Mouse (Mus musculus) MEL (cell line): ENCODE data around the gene Tubb5.

Experiments used
- CTCF ChIP-seq, 3 experiments: IDR thresholded peaks in 2 of 3; conservative IDR thresholded peaks in 1 of 3; 2 replicates each; pipeline ENCODE4 v1.5.1; 2011 to 2012; ENCODE audit warnings: low read length in 3 of 3, low read depth in 2 of 3, mild to moderate bottlenecking in 2 of 3, improper control_type of control experiment in 1 of 3, inconsistent platforms in 1 of 3, mixed read lengths in 1 of 3, moderate library complexity in 1 of 3; ENCODE audit not compliant: control insufficient read depth in 1 of 3, insufficient read depth in 1 of 3, poor library complexity in 1 of 3, severe bottlenecking in 1 of 3
- ELF1 ChIP-seq: IDR thresholded peaks from 2 replicates; pipeline ENCODE4 v1.6.1; 2014; ENCODE audit warnings: low read depth, mild to moderate bottlenecking, inconsistent platforms, low read length, improper control_type of control experiment, moderate library complexity
- EP300 ChIP-seq, 2 experiments: IDR thresholded peaks; 2 replicates each; pipeline ENCODE4 v1.6.1; 2011; ENCODE audit warnings: improper control_type of control experiment in 2 of 2, low read length in 2 of 2, low read depth in 1 of 2, mild to moderate bottlenecking in 1 of 2
- GABPA ChIP-seq: IDR thresholded peaks from 2 replicates; pipeline ENCODE4 v1.6.1; 2012; ENCODE audit warnings: low read depth, mild to moderate bottlenecking, inconsistent platforms, low read length, improper control_type of control experiment, moderate library complexity
- GATA1 ChIP-seq: IDR thresholded peaks from 2 replicates; pipeline ENCODE4 v1.6.1; 2011; ENCODE audit warnings: low read depth, low read length, improper control_type of control experiment
- HCFC1 ChIP-seq: IDR thresholded peaks from 2 replicates; pipeline ENCODE4 v1.6.1; 2012; ENCODE audit warnings: low read depth, mild to moderate bottlenecking, inconsistent platforms, low read length, improper control_type of control experiment, moderate library complexity
- POLR2A ChIP-seq, 2 experiments: IDR thresholded peaks; 2 replicates each; pipeline ENCODE4 v1.6.1; 2011 to 2012; ENCODE audit warnings: low read length in 2 of 2, mild to moderate bottlenecking in 2 of 2, control low read depth in 1 of 2, improper control_type of control experiment in 1 of 2, low read depth in 1 of 2, moderate library complexity in 1 of 2; ENCODE audit not compliant: control insufficient read depth in 1 of 2, insufficient read depth in 1 of 2, poor library complexity in 1 of 2
- TAL1 ChIP-seq: IDR thresholded peaks from 2 replicates; pipeline ENCODE4 v1.6.1; 2012; ENCODE audit warnings: mild to moderate bottlenecking, inconsistent platforms, low read length, moderate library complexity, mixed read lengths

DNA sequence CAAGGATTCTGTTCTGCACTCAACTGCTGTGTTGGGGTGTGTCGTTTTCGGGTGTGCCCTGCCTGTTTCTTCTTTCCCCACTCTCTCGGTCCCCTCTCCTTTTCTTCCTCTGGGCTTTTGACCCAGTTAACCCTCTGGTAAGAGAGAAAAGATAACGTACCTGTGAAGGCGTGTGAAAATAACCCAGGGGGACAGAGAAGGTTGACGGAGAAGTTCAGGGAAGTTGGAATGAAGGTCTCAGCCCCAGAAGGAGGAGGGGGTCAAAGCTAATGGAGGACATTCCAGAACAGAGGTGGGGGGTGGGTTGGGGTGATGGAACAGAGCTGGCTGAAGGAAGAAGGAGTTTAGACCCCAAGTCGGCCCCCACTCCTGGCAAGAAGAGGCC is 30.8 kb upstream of the Tubb5 start:
- TF ChIP-seq ELF1 (no peak), GATA1 (no peak), HCFC1 (no peak), CTCF (IDR thresholded peaks at IDR 0.05 in 2 of 3, conservative IDR thresholded peaks at IDR 0.05 in 1 of 3; ENCODE audit: control insufficient read depth in 1 of 3, insufficient read depth in 1 of 3, low read depth in 2 of 3, low read length in 3 of 3, poor library complexity in 1 of 3, severe bottlenecking in 1 of 3) (no peak), EP300 (IDR thresholded peaks at IDR 0.05; ENCODE audit: low read depth in 1 of 2, low read length in 2 of 2) (no peak), TAL1 (no peak), POLR2A (IDR thresholded peaks at IDR 0.05; ENCODE audit: control insufficient read depth in 1 of 2, insufficient read depth in 1 of 2, low read depth in 1 of 2, low read length in 2 of 2, poor library complexity in 1 of 2) (no peak), GABPA (no peak)
